Mouse (Mus musculus) midbrain, embryonic 12.5 days (tissue): Measurements from ENCODE around the gene Ttc9b. TPM values are rescaled to one million over a fixed set of nuclear protein-coding genes. Genes with fewer than 3 reads are reported as not detected.

Source experiments
- ATAC-seq: fragments of 200-750 bp; cut with Nextera tagmentation; 2 replicates; pipeline ENCODE4 v1.8.0; 2017; ENCODE audit warnings: low read depth, moderate TSS enrichment, moderate library complexity; ENCODE audit not compliant: low FRiP score
- H3K27ac ChIP-seq: fragments of 300-500 bp; sonication (generic); replicated peaks from 2 replicates; pipeline ENCODE4 v1.5.1; 2016; ENCODE audit warnings: mild to moderate bottlenecking
- H3K27me3 ChIP-seq: fragments of 300-500 bp; sonication (generic); 2 replicates; pipeline ENCODE4 v1.6.1; 2016; ENCODE audit warnings: mild to moderate bottlenecking
- H3K36me3 ChIP-seq: fragments of 300-500 bp; sonication (generic); 2 replicates; pipeline ENCODE4 v1.6.1; 2016
- H3K4me1 ChIP-seq: fragments of 300-500 bp; sonication (generic); 2 replicates; pipeline ENCODE4 v1.6.1; 2016
- H3K4me2 ChIP-seq: fragments of 300-500 bp; sonication (generic); replicated peaks from 2 replicates; pipeline ENCODE4 v1.6.1; 2016; ENCODE audit warnings: mild to moderate bottlenecking, moderate library complexity
- H3K4me3 ChIP-seq: fragments of 300-500 bp; sonication (generic); 2 replicates; pipeline ENCODE4 v1.5.1; 2016; ENCODE audit warnings: mild to moderate bottlenecking
- H3K9ac ChIP-seq: fragments of 300-500 bp; sonication (generic); replicated peaks from 2 replicates; pipeline ENCODE4 v1.6.1; 2016; ENCODE audit warnings: mild to moderate bottlenecking, moderate library complexity
- H3K9me3 ChIP-seq: fragments of 300-500 bp; sonication (generic); 2 replicates; pipeline ENCODE4 v1.6.1; 2016; ENCODE audit warnings: mild to moderate bottlenecking
- WGBS: fragments of 180-500 bp; shearing (Covaris S2); methylation state at CpG from one replicate; pipeline ENCODE4 v1.1.7; 2016; 5-methylcytosine and 5-hydroxymethylcytosine counted together
- polyA plus RNA-seq: library from polyadenylated mRNA; unstranded; fragments of >200 nt; fragmentation: Nextera tagmentation; extraction: Ambion mirVana; gene quantifications from 2 replicates; pipeline ENCODE4 v1.2.1, GENCODE M21; 2016

Gene Ttc9b
- polyA plus RNA-seq, 1 experiment from 2014 or later: 18.1 TPM

- Histone ChIP-seq H3K9me3 (no peaks in the 10 kb centered on the region), H3K4me3 (peak overlapping the region; percentile 94), H3K4me2 (peak overlapping the region; percentile 100), H3K9ac (peak overlapping the region; percentile 98), H3K27me3 (no peaks in the 10 kb centered on the region), H3K4me1 (peaks cover 33% of the 10 kb centered on the region), H3K36me3 (peaks cover 20% of the 10 kb centered on the region; the same call in 1 of the 2 replicates), H3K27ac (peak overlapping the region; percentile 87)
- 0% methylated on average over 29 of the region's 38 CpGs for WGBS
- no peak; the same call in 1 of the 2 replicates for ATAC-seq
These were observed 20.4 kb downstream of the Ttc9b start for GRCm38 (mm10) chr7:27674195-27674521.

- peak within 1 kb of the TSS; percentile 87 for H3K27ac ChIP-seq
- peaks cover 20% of the 10 kb centered on the region; the same call in 1 of the 2 replicates for H3K36me3 ChIP-seq
- ATAC-seq: peak; percentile 98
- peak within 1 kb of the TSS; percentile 98 for H3K9ac ChIP-seq
- H3K4me3 ChIP-seq: peak within 1 kb of the TSS; percentile 94
- H3K27me3 ChIP-seq: no peaks in the 10 kb centered on the region
- peaks cover 33% of the 10 kb centered on the region for H3K4me1 ChIP-seq
- WGBS: 1% methylated on average over 31 of the region's 31 CpGs
- no peaks in the 10 kb centered on the region for H3K9me3 ChIP-seq
- H3K4me2 ChIP-seq: peak within 1 kb of the TSS; percentile 100
These were observed 21.0 kb downstream of the Ttc9b start, which contains the start of gene Map3k10 for GRCm38 (mm10) chr7:27674522-27675221. Gene Map3k10, minus strand, starts transcription at chr7:27674598.

- ATAC-seq: no peak
- no peaks in the 10 kb centered on the region for H3K27me3 ChIP-seq
- peaks cover 16% of the 10 kb centered on the region; the same call in 1 of the 2 replicates for H3K36me3 ChIP-seq
- peak overlapping the region; percentile 87; the same call in 1 of the 2 replicates for H3K27ac ChIP-seq
- H3K4me3 ChIP-seq: peak overlapping the region; percentile 94
- peaks cover 31% of the 10 kb centered on the region for H3K4me1 ChIP-seq
- H3K4me2 ChIP-seq: peak overlapping the region; percentile 100
- no peaks in the 10 kb centered on the region for H3K9me3 ChIP-seq
- 35% methylated on average over 14 of the region's 14 CpGs for WGBS
- peak overlapping the region; percentile 98 for H3K9ac ChIP-seq
These were observed 21.5 kb downstream of the Ttc9b start for GRCm38 (mm10) chr7:27675222-27675612.

- Histone ChIP-seq H3K36me3 (no peaks in the 10 kb centered on the region), H3K4me1 (peaks cover 5% of the 10 kb centered on the region), H3K4me3 (no peak overlapping the region), H3K27ac (no peak overlapping the region), H3K9me3 (no peaks in the 10 kb centered on the region), H3K4me2 (no peak overlapping the region), H3K9ac (no peak overlapping the region), H3K27me3 (no peaks in the 10 kb centered on the region)
- WGBS: 65% methylated on average over 2 of the region's 2 CpGs
- no peak for ATAC-seq
These were observed 29.5 kb downstream of the Ttc9b start for GRCm38 (mm10) chr7:27683218-27683617.

- Histone ChIP-seq H3K9ac (peak overlapping the region; percentile 41), H3K4me2 (peak overlapping the region; percentile 48), H3K36me3 (no peaks in the 10 kb centered on the region), H3K4me1 (peaks cover 15% of the 10 kb centered on the region), H3K27me3 (no peaks in the 10 kb centered on the region), H3K9me3 (no peaks in the 10 kb centered on the region), H3K27ac (no peak overlapping the region), H3K4me3 (peak overlapping the region; percentile 4; the same call in 1 of the 2 replicates)
- no peak for ATAC-seq
- WGBS: 37% methylated on average over 5 of the region's 5 CpGs
These were observed 31.5 kb downstream of the Ttc9b start for GRCm38 (mm10) chr7:27685220-27685619.

- no peak for ATAC-seq
- Histone ChIP-seq H3K4me1 (peaks cover 15% of the 10 kb centered on the region), H3K4me3 (peak overlapping the region; percentile 4; the same call in 1 of the 2 replicates), H3K9ac (peak overlapping the region; percentile 41), H3K27ac (no peak overlapping the region), H3K27me3 (no peaks in the 10 kb centered on the region), H3K4me2 (peak overlapping the region; percentile 48), H3K36me3 (no peaks in the 10 kb centered on the region), H3K9me3 (no peaks in the 10 kb centered on the region)
- 1% methylated on average over 6 of the region's 6 CpGs for WGBS
These were observed 32.0 kb downstream of the Ttc9b start for GRCm38 (mm10) chr7:27685681-27686080.

- Histone ChIP-seq H3K4me3 (no peak overlapping the region), H3K4me2 (no peak overlapping the region), H3K36me3 (no peaks in the 10 kb centered on the region), H3K9me3 (no peaks in the 10 kb centered on the region), H3K27me3 (no peaks in the 10 kb centered on the region), H3K4me1 (peaks cover 15% of the 10 kb centered on the region), H3K9ac (no peak overlapping the region), H3K27ac (no peak overlapping the region)
- WGBS: 78% methylated on average over 1 of the region's 1 CpGs
- ATAC-seq: no peak
These were observed 33.3 kb downstream of the Ttc9b start for GRCm38 (mm10) chr7:27687043-27687442.

- whole genome bisulfite sequencing: 64% methylated on average over 3 of the region's 3 CpGs
- Histone ChIP-seq H3K36me3 (no peaks in the 10 kb centered on the region), H3K9me3 (no peaks in the 10 kb centered on the region), H3K27ac (no peak overlapping the region), H3K27me3 (no peaks in the 10 kb centered on the region), H3K4me1 (peaks cover 15% of the 10 kb centered on the region), H3K4me2 (peak overlapping the region; percentile 73), H3K9ac (peak overlapping the region; percentile 69; the same call in 1 of the 2 replicates), H3K4me3 (0 out of 2 replicates have a peak overlapping the region, but pooled peaks have one; percentile 50)
- ATAC-seq: no peak
These were observed 34.1 kb downstream of the Ttc9b start for GRCm38 (mm10) chr7:27687836-27688235.

GRCm38 (mm10) chr7:27688246-27688788, 34.6 kb downstream of the Ttc9b start:
- H3K4me3 ChIP-seq: peak overlapping the region; percentile 50
- WGBS: 36% methylated on average over 14 of the region's 14 CpGs
- no peaks in the 10 kb centered on the region for H3K27me3 ChIP-seq
- peak overlapping the region; percentile 75 for H3K27ac ChIP-seq
- peak overlapping the region; percentile 73 for H3K4me2 ChIP-seq
- H3K9me3 ChIP-seq: no peaks in the 10 kb centered on the region
- no peaks in the 10 kb centered on the region for H3K36me3 ChIP-seq
- ATAC-seq: no peak
- H3K9ac ChIP-seq: peak overlapping the region; percentile 69
- H3K4me1 ChIP-seq: peaks cover 15% of the 10 kb centered on the region

- peak within 1 kb of the TSS; percentile 75 for H3K27ac ChIP-seq
- 0 out of 2 replicates have a peak, but pooled peaks cover 3% of the 10 kb centered on the region for H3K36me3 ChIP-seq
- peaks cover 15% of the 10 kb centered on the region for H3K4me1 ChIP-seq
- H3K9ac ChIP-seq: peak within 1 kb of the TSS; percentile 69
- no peaks in the 10 kb centered on the region for H3K27me3 ChIP-seq
- H3K4me3 ChIP-seq: peak within 1 kb of the TSS; percentile 50
- under 1% methylated on average over 19 of the region's 19 CpGs for WGBS
- peak; percentile 98 for ATAC-seq
- no peaks in the 10 kb centered on the region for H3K9me3 ChIP-seq
- H3K4me2 ChIP-seq: peak within 1 kb of the TSS; percentile 73
These were observed 35.3 kb downstream of the Ttc9b start, which contains the start of gene Zfp607b for GRCm38 (mm10) chr7:27688815-27689612. Gene Zfp607b, plus strand, starts transcription at chr7:27689340.

GRCm38 (mm10) chr7:27691076-27691475, 37.4 kb downstream of the Ttc9b start:
- H3K4me1 ChIP-seq: peaks cover 12% of the 10 kb centered on the region
- no peak overlapping the region for H3K4me2 ChIP-seq
- H3K9ac ChIP-seq: no peak overlapping the region
- H3K27ac ChIP-seq: no peak overlapping the region
- peaks cover 13% of the 10 kb centered on the region; the same call in 1 of the 2 replicates for H3K36me3 ChIP-seq
- 34% methylated on average over 5 of the region's 5 CpGs for WGBS
- H3K4me3 ChIP-seq: no peak overlapping the region
- no peaks in the 10 kb centered on the region for H3K9me3 ChIP-seq
- no peak for ATAC-seq
- H3K27me3 ChIP-seq: no peaks in the 10 kb centered on the region
